Mouse (Mus musculus) small intestine, adult 2 months (tissue): ENCODE results near the gene Anks1. TPM values are rescaled to one million over a fixed set of nuclear protein-coding genes. Genes with fewer than 3 reads are reported as not detected.

Experiments
- H3K27ac ChIP-seq: fragments of 200-500 bp; 2 replicates; pipeline ENCODE4 v1.5.1; 2012; ENCODE audit warnings: low read depth, low read length, control low read depth, inconsistent platforms; ENCODE audit not compliant: insufficient read depth
- H3K27me3 ChIP-seq: fragments of 200-500 bp; 2 replicates; pipeline ENCODE4 v1.6.1; 2012; ENCODE audit warnings: mild to moderate bottlenecking, moderate library complexity, low read length, inconsistent platforms; ENCODE audit not compliant: control insufficient read depth, insufficient read depth
- H3K36me3 ChIP-seq: fragments of 200-500 bp; 2 replicates; pipeline ENCODE4 v1.6.1; 2012; ENCODE audit warnings: mild to moderate bottlenecking, low read length, control low read depth, inconsistent platforms; ENCODE audit not compliant: control insufficient read depth, insufficient read depth
- H3K4me1 ChIP-seq: fragments of 200-500 bp; 2 replicates; pipeline ENCODE4 v1.6.1; 2012; ENCODE audit warnings: low read length, inconsistent platforms, mixed read lengths; ENCODE audit not compliant: control insufficient read depth, insufficient read depth, insufficient read length
- H3K4me3 ChIP-seq: fragments of 200-500 bp; 2 replicates; pipeline ENCODE4 v1.5.1; 2012; ENCODE audit warnings: low read depth, mild to moderate bottlenecking, control low read depth, inconsistent platforms, low read length, moderate library complexity
- CTCF ChIP-seq: fragments of 200-500 bp; IDR thresholded peaks from 2 replicates; pipeline ENCODE4 v1.5.1; 2012; ENCODE audit warnings: low read depth, mild to moderate bottlenecking, control low read depth, inconsistent platforms, low read length, moderate library complexity, mixed read lengths; ENCODE audit not compliant: insufficient replicate concordance, insufficient read length; ENCODE audit errors: extremely low read depth
- POLR2A ChIP-seq: fragments of 200-500 bp; IDR thresholded peaks from 2 replicates; pipeline ENCODE4 v1.6.1; 2012; ENCODE audit warnings: low read depth, mild to moderate bottlenecking, control low read depth, inconsistent platforms, low read length, moderate library complexity
- WGBS: fragments of 180-500 bp; shearing (Covaris S2); methylation state at CpG from one replicate; pipeline ENCODE4 v1.1.7; 2018; 5-methylcytosine and 5-hydroxymethylcytosine counted together
- polyA plus RNA-seq: library from polyadenylated mRNA; depleted of rRNA; stranded (reverse); fragments of >200 nt; gene quantifications from 2 replicates; pipeline ENCODE4 v1.2.3, GENCODE M21; 2012; rRNA removed

Anks1 gene
- polyA plus RNA-seq: 16.8 and 28.2 TPM in 2 replicates

- Histone ChIP-seq H3K27me3 (no peaks in the 10 kb centered on the region), H3K4me3 (peak within 1 kb of the TSS; percentile 89), H3K36me3 (0 out of 2 replicates have a peak, but pooled peaks cover 1% of the 10 kb centered on the region), H3K4me1 (peaks cover 16% of the 10 kb centered on the region; the same call in 1 of the 2 replicates), H3K27ac (peak within 1 kb of the TSS; percentile 57)
- under 1% methylated on average over 72 of the region's 78 CpGs for WGBS
- TF ChIP-seq POLR2A (peak; percentile 51; the same call in 1 of the 2 replicates), CTCF (no peak; the same call in 1 of the 2 replicates)
These were observed at the start of gene Anks1 for GRCm38 (mm10) chr17:27908888-27909621. Gene Anks1, plus strand, starts transcription at chr17:27909306.

DNA sequence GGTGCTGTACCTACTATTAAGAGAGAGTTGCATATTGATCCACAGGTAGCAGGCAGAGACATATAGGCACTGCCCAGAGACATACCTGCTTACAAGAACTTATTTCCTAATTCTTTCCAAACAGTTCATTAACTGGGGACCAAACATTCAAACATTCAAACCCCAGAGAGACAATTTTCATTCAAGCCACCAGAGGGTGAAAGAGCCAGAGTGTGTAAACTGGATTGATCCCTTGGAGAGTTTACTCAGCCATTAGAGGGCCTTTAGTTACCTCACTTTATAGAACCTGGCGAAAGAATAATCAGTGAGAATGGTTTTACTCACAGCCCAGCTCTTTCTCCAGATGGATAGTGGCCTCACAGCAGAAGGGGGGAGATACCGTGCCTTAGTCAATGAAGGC, 43.6 kb upstream of the Anks1 start:
- Histone ChIP-seq H3K27ac (no peak overlapping the region), H3K36me3 (no peaks in the 10 kb centered on the region), H3K4me3 (no peak overlapping the region), H3K27me3 (no peaks in the 10 kb centered on the region), H3K4me1 (no peaks in the 10 kb centered on the region)
- TF ChIP-seq CTCF: no peak
- TF ChIP-seq POLR2A: no peak
- WGBS: 78% methylated on average over 2 of the region's 2 CpGs

- WGBS: 63% methylated on average over 4 of the region's 4 CpGs
- TF ChIP-seq CTCF (no peak), POLR2A (no peak)
- Histone ChIP-seq H3K27me3 (no peaks in the 10 kb centered on the region), H3K4me1 (no peaks in the 10 kb centered on the region), H3K4me3 (no peak overlapping the region), H3K27ac (no peak overlapping the region), H3K36me3 (no peaks in the 10 kb centered on the region)
These were observed 42.4 kb upstream of the Anks1 start for GRCm38 (mm10) chr17:27866737-27867136.

DNA sequence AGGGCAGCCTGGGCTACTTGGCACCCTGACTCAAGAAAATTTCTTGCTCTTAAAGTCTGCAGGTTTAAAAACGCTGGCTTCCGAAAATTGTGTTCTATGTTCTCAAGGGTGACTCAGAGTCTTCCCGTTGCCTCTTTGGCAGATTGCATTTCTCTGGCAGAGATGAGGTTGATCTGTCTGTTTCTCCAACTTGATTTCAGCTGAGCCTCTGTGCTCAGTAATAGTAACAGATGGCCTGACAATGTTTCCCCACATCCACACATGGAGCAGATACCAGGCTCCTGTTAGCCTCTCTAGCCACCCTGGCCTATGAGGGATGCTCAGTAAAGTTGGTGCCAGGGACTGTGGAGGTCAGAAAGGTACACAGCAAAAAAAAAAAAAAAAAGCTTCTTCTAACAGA, 37.3 kb upstream of the Anks1 start:
- 92% methylated on average over 3 of the region's 3 CpGs for WGBS
- no peak overlapping the region for H3K27ac ChIP-seq
- H3K36me3 ChIP-seq: no peaks in the 10 kb centered on the region; the same call in 1 of the 2 replicates
- no peaks in the 10 kb centered on the region for H3K27me3 ChIP-seq
- H3K4me1 ChIP-seq: peaks cover 2% of the 10 kb centered on the region; the same call in 1 of the 2 replicates
- no peak for TF ChIP-seq POLR2A
- no peak for TF ChIP-seq CTCF
- no peak overlapping the region for H3K4me3 ChIP-seq

- TF ChIP-seq POLR2A (no peak), CTCF (no peak)
- Histone ChIP-seq H3K27me3 (no peaks in the 10 kb centered on the region), H3K36me3 (no peaks in the 10 kb centered on the region; the same call in 1 of the 2 replicates), H3K27ac (no peak overlapping the region), H3K4me1 (peaks cover 2% of the 10 kb centered on the region; the same call in 1 of the 2 replicates), H3K4me3 (no peak overlapping the region)
- WGBS: 58% methylated on average over 3 of the region's 3 CpGs
These were observed 35.5 kb upstream of the Anks1 start for GRCm38 (mm10) chr17:27873583-27873982.

DNA sequence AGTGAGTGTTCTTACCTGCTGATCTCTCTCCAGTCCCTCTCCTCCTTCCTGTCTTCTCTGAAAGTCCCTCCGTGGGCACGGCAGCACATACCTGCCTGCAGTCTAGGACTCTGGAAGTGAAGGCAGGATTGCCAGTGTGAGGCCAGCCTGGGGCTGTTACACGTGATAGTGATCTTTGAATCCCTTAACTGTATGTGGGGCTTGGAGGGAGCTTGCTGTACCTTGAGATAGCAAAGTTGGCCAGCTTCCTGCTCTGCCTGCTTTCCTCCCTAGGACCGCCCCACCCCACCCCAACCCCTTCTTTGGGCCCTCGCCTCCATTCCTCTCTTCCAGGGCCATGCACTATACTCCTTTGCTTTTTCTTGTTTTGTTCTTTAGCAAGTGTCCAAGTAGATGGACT, 34.6 kb upstream of the Anks1 start:
- H3K27ac ChIP-seq: no peak overlapping the region
- WGBS: 17% methylated on average over 5 of the region's 5 CpGs

GRCm38 (mm10) chr17:27881518-27881917, 27.6 kb upstream of the Anks1 start:
- 79% methylated on average over 11 of the region's 11 CpGs for WGBS
- no peaks in the 10 kb centered on the region for H3K4me1 ChIP-seq

More for the DNA sequence above, 34.6 kb upstream of the Anks1 start:
- peaks cover 2% of the 10 kb centered on the region; the same call in 1 of the 2 replicates for H3K4me1 ChIP-seq
- TF ChIP-seq CTCF (no peak), POLR2A (no peak)
- no peaks in the 10 kb centered on the region for H3K27me3 ChIP-seq
- H3K36me3 ChIP-seq: no peaks in the 10 kb centered on the region; the same call in 1 of the 2 replicates
- no peak overlapping the region for H3K4me3 ChIP-seq

More at GRCm38 (mm10) chr17:27881518-27881917, 27.6 kb upstream of the Anks1 start:
- no peak overlapping the region for H3K4me3 ChIP-seq
- TF ChIP-seq CTCF (peak; percentile 34; the same call in 1 of the 2 replicates), POLR2A (no peak)
- H3K27ac ChIP-seq: no peak overlapping the region
- peaks cover 24% of the 10 kb centered on the region for H3K36me3 ChIP-seq
- no peaks in the 10 kb centered on the region for H3K27me3 ChIP-seq
